Mouse (Mus musculus): ENCODE data around the gene Mov10l1. TPM values are rescaled to one million over a fixed set of nuclear protein-coding genes. Genes with fewer than 3 reads are reported as not detected.

The Mov10l1 gene
- under 1 TPM; 0.13 to 0.84 TPM for polyA plus RNA-seq (2017; shearing (Covaris generic))

DNA sequence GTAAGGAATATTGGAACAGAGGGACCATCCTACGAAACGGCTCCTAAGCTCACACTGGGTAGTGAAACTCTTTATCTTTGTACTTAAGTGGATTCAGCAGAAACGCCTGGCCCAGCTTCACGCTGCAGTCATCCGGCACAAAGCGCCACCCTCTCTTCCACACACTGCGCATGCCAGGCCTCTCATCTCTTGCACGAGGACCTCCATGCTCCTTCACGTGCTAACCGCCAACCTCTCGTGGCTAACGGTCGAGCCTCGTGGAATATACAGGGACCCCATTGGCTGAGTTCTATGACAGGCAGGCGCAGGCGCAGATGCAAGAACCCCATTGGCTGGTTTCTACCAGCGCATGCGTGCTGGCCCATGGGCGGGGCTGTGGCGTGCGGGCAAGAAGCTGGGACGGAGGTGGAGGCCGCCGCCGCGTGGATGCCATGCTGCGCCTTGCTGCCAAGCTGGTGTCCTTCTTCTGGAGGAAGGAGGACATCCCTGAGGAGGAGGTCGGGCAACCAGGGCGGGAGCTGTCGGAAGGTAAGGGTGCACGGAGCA lies at the start of gene Mov10l1:
Mov10l1 (plus strand) TSS at position 376 of the 546 bp plus-strand sequence.

DNA sequence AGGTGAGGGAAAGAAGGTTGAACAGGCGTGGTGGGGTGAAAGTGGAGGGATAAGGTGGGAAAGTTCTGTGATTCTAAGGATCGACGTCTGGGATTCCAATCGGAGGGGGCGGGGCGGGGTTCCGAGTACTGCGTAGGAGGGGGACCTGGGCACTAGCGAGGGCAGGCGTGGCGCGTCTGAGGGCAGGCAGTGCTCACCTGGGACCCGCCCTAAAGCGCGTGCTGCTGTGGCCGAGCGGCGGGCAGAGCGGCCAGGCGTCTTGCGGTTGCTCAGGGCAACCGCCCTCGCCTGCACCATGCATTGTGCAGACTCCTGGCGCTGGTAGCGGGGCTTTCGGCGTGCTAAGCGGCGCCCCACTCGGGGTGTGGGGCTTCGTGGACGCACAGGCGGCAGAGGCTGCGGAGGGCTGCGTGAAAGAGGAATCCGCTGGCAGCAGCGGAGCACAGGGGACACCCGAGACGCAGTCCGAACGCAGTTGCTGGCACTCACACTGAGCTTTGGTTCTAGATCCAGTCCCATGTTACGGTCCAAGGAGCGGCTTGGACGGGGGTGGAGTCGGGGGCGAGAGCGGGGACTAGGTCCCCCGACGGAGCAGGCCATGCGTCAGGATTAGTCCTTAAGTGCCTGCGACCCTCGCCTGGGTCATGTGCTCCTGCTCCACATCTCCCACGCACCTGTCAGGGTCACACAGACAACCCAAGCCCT lies 28.2 kb upstream of the Mov10l1 start, which contains the start of gene Ttll8:
Ttll8 (minus strand) TSS at position 51 of the 705 bp plus-strand sequence.

DNA sequence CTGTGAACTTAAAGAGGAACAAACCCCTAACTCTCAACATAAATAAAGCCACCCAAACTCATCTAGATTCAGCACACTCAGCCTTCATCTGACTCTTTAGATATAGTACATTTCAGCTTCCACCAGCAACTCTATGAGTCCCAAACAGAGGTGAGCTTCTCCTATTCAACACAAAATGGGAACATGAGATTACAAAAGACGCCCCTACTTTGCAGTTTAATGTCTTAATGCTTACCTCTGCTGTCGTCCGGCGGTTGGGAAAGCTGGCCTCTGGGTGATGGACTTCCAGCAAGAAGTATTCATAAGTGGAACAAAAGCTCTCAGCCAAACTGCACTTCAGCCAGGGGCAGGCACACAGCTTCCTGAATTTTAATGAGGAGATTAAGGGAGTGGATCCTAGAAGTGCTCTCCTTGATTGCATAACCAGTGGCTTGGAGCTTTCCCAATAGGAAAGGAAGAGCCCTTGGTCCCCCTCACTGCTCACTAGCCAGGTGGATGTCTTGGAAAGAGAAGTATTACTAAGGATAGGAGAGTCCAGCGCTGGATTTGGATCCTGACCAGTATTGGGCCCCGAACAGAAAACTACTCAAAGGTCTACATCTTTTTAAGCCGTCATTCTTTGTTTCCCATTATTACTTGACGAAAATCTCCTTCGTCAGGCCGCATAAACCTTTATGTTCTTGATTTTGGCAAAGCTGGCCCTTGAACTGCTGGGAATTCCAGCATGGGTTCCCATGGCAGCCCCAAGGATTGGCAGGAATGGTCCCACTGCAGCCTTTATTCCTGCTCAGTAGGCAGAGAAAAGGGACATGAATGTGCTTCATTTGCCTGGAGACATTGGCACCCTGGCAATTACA lies 4.2 kb upstream of the Mov10l1 start, which contains the start of gene Mlc1:
Mlc1 (minus strand) TSS at position 727 of the 857 bp plus-strand sequence.

DNA sequence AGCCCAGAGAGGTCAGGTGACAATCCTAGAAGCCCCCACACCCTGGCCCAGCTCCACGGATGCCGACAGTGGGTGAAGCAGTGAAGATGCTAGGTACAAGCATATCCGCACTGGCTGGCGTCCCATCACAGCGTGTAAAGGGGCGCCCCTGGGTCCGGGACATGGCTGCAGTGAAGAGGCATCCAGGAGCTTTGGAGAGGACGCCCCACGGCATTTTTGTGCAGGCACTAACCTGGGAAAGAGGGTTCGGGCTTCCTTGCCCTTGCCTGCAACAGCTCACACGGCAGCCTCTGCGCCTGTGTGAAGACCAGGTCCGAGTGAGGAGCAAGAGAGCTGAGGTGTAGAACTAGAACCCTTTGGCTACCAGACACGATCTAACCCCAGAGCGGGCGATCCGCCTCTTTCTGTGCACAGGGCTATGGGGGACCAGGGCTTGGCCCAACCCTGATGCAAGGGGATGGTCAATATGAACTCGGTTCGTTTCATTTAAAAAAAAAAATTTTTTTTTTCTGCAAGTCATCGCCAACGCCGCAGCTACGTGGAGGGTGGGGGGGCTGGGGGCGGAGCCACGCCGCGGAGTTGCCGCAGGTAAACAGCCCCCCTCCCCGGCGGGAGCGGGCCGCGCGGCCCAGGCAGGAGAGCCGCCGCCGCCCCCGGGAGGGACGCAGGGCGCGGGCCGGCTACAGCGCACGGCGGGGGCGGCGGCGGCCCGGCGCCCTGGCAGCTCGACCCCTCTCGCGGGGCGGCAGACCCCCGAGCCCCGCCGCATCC lies 76.6 kb downstream of the Mov10l1 start, which contains the start of gene Panx2:
Panx2 (plus strand) TSS at position 574 of the 771 bp plus-strand sequence.

DNA sequence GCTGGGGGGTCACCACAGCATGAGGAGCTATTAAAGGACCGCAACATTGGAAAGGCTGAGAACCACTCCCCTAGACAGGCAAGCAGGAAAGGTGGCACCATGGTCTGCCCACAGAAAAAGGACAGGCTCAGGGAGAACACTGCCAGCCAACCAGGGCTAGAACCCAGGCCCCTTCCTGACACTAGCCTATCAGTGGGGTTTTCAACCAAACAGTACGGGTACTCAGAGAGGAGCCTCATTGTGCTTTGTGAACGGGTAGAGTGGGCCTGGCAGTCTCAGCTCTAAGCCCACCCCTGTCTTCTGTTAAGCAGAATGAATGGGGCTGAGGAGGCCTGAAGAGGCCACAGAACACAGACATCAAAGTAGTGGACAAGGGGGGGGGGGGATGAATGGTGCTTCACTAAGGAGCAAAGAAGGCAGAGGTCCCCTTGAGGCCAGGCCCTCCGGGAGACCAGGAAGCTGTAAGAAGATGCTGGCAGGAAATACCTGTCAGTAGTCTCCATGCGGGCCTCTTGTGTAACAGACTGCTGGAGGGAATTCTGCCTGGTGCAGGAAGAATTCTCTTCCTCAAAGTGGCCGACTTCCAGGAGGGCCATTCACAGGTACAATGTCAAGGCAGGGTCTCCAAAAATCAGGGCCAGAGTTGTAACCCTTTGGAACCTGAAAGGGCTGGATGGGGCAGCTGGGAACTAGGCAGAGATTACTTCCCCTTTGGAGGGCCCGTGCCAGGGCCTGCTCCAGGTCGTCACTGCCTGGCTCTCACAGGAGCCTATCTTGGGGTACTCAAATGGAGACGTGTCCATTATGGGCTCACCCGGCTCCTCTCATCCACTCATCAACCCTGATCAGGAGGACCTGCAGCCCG lies 92.1 kb downstream of the Mov10l1 start, which contains the start of gene Trabd:
Trabd (plus strand) TSS at position 512 of the 865 bp plus-strand sequence.

DNA sequence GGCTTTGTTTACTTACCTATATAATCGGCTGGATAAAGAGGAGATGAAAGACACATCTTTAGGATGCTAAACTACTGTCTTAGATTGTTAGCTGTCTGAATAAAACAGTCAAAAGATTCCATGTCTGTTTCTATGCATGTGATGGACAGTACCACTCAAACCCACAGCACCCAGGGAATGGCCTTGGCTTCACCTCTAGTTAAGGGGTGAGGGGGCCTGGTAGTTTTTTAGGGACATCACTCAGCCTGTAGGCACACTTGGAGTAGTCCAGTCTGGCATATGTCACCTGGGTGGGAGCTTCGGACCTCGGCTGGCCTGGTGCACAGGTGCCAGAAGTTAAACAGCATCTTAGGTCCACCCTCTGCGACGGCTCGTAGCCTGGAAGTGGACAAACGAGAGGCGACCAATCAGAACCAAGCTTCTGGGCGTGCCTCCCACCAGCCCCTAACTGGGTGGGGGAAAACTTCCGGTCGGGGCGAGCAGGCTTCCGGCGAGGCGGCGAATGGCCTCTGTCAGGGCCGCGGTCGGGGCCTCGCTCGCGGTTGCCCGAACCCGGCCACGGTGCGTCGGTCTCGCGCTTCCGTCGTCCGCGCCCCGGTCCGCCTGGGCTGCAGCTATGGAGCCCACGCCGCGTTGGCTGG lies 106.0 kb downstream of the Mov10l1 start, which contains the start of gene Selenoo:
Selenoo (plus strand) TSS at position 478 of the 641 bp plus-strand sequence.

Other genes with a start within 250 kb of the Mov10l1 start
- gene Brd1, start 248.7 kb upstream of the Mov10l1 start, polyA plus RNA-seq (2017; shearing (Covaris generic)): 10 to 100 TPM; 50.8 to 66.2 TPM
- 1 to 10 TPM; 5.4 to 6.4 TPM for gene Zbed4, start 231.2 kb upstream of the Mov10l1 start, polyA plus RNA-seq (2017; shearing (Covaris generic))
- gene Alg12, start 163.6 kb upstream of the Mov10l1 start, polyA plus RNA-seq (2017; shearing (Covaris generic)): 10 to 100 TPM in 1 of 2 experiments, 1 to 10 TPM in 1; 6.7 to 16.3 TPM
- gene Creld2, start 163.3 kb upstream of the Mov10l1 start, polyA plus RNA-seq (2017; shearing (Covaris generic)): 10 to 100 TPM; 55.1 to 56.0 TPM
- gene Pim3, start 120.7 kb upstream of the Mov10l1 start, polyA plus RNA-seq (2017; shearing (Covaris generic)): 10 to 100 TPM; 29.1 to 35.7 TPM
- gene Ttll8, start 28.5 kb upstream of the Mov10l1 start, polyA plus RNA-seq (2017; shearing (Covaris generic)): not detected
- gene Mlc1, start 3.9 kb upstream of the Mov10l1 start, polyA plus RNA-seq (2017; shearing (Covaris generic)): under 1 TPM in 1 of 2 experiments, not detected in 1; 0.18 TPM
- 1 to 10 TPM in 1 of 2 experiments, under 1 TPM in 1; 0.88 to 1.2 TPM for gene Panx2, start 76.8 kb downstream of the Mov10l1 start, polyA plus RNA-seq (2017; shearing (Covaris generic))
- gene Trabd, start 92.2 kb downstream of the Mov10l1 start, polyA plus RNA-seq (2017; shearing (Covaris generic)): 10 to 100 TPM; 86.7 to 98.2 TPM
- 10 to 100 TPM; 53.0 to 58.7 TPM for gene Selenoo, start 106.2 kb downstream of the Mov10l1 start, polyA plus RNA-seq (2017; shearing (Covaris generic))
- 10 to 100 TPM; 24.7 to 25.1 TPM for gene Tubgcp6, start 140.2 kb downstream of the Mov10l1 start, polyA plus RNA-seq (2017; shearing (Covaris generic))
- 10 to 100 TPM; 55.7 to 63.3 TPM for gene Hdac10, start 145.8 kb downstream of the Mov10l1 start, polyA plus RNA-seq (2017; shearing (Covaris generic))
- 10 to 100 TPM in 1 of 2 experiments, 1 to 10 TPM in 1; 8.4 to 18.8 TPM for gene Mapk12, start 157.8 kb downstream of the Mov10l1 start, polyA plus RNA-seq (2017; shearing (Covaris generic))
- gene Mapk11, start 166.7 kb downstream of the Mov10l1 start, polyA plus RNA-seq (2017; shearing (Covaris generic)): 100 to 1,000 TPM in 1 of 2 experiments, 10 to 100 TPM in 1; 50.7 to 111 TPM
- 1 to 10 TPM; 2.3 to 6.2 TPM for gene Plxnb2, start 197.9 kb downstream of the Mov10l1 start, polyA plus RNA-seq (2017; shearing (Covaris generic))
- gene Dennd6b, start 213.6 kb downstream of the Mov10l1 start, polyA plus RNA-seq (2017; shearing (Covaris generic)): 10 to 100 TPM; 36.9 to 42.4 TPM
- 10 to 100 TPM; 19.8 to 22.8 TPM for gene Ppp6r2, start 228.6 kb downstream of the Mov10l1 start, polyA plus RNA-seq (2017; shearing (Covaris generic))